Mouse (Mus musculus) heart, postnatal 0 days (tissue): Measurements from ENCODE around the gene Dlk2. TPM values are rescaled to one million over a fixed set of nuclear protein-coding genes. Genes with fewer than 3 reads are reported as not detected.

Experiments used
- ATAC-seq: fragments of 200-750 bp; cut with Nextera tagmentation; 2 replicates; pipeline ENCODE4 v1.8.0; 2017; ENCODE audit warnings: low read depth, moderate number of reproducible peaks, moderate library complexity; ENCODE audit not compliant: insufficient read depth
- DNase-seq: peaks from one replicate; pipeline ENCODE4 v3.0.0-alpha.2; 2016; ENCODE audit warnings: low spot score
- H3K27ac ChIP-seq: fragments of 300-500 bp; sonication (generic); 2 replicates; pipeline ENCODE4 v1.5.1; 2014; ENCODE audit warnings: low read depth, mild to moderate bottlenecking
- H3K27me3 ChIP-seq: fragments of 300-500 bp; sonication (generic); 2 replicates; pipeline ENCODE4 v1.6.1; 2014; ENCODE audit warnings: low read length, mixed read lengths; ENCODE audit not compliant: control insufficient read depth, insufficient read depth
- H3K36me3 ChIP-seq: fragments of 300-500 bp; sonication (generic); replicated peaks from 2 replicates; pipeline ENCODE4 v1.6.1; 2014; ENCODE audit warnings: low read length, mixed read lengths; ENCODE audit not compliant: control insufficient read depth, insufficient read depth
- H3K4me1 ChIP-seq: fragments of 300-500 bp; sonication (generic); 2 replicates; pipeline ENCODE4 v1.6.1; 2014; ENCODE audit warnings: antibody characterized with exemption; ENCODE audit not compliant: control insufficient read depth, insufficient read depth
- H3K4me2 ChIP-seq: fragments of 300-500 bp; sonication (generic); 2 replicates; pipeline ENCODE4 v1.6.1; 2014; ENCODE audit warnings: low read depth, mild to moderate bottlenecking, low read length, moderate library complexity
- H3K4me3 ChIP-seq: fragments of 300-500 bp; sonication (generic); 2 replicates; pipeline ENCODE4 v1.5.1; 2014; ENCODE audit warnings: low read depth, low read length
- H3K9ac ChIP-seq: fragments of 300-500 bp; sonication (generic); replicated peaks from 2 replicates; pipeline ENCODE4 v1.6.1; 2014; ENCODE audit warnings: low read depth, low read length, mixed read lengths
- H3K9me3 ChIP-seq: fragments of 300-500 bp; sonication (generic); replicated peaks from 2 replicates; pipeline ENCODE4 v1.6.1; 2016; ENCODE audit warnings: low read length; ENCODE audit not compliant: control insufficient read depth
- CTCF ChIP-seq: IDR thresholded peaks from 2 replicates; pipeline ENCODE4 v1.5.1; 2016; ENCODE audit warnings: antibody characterized with exemption, control low read depth, low read depth
- EP300 ChIP-seq: IDR thresholded peaks from 2 replicates; pipeline ENCODE4 v1.6.1; 2016; ENCODE audit warnings: antibody characterized with exemption, low read depth
- WGBS: fragments of 180-500 bp; shearing (Covaris S2); extraction: QIAGEN DNeasy Blood & Tissue Kit; methylation state at CpG from one replicate; pipeline ENCODE4 v1.1.7; 2014; 5-methylcytosine and 5-hydroxymethylcytosine counted together
- polyA plus RNA-seq: library from polyadenylated mRNA; unstranded; fragments of >200 nt; fragmentation: Nextera tagmentation; extraction: Ambion mirVana; gene quantifications from 2 replicates; pipeline ENCODE4 v1.2.1, GENCODE M21; 2015
- total RNA-seq: library from RNA; depleted of rRNA; stranded (reverse); fragments of >200 nt; gene quantifications from 2 replicates; pipeline ENCODE4 v1.2.3, GENCODE M21; 2014; ENCODE audit warnings: low replicate concordance

The Dlk2 gene
- total and polyA plus RNA-seq, 2 experiments from 2014 or later: 0.16 TPM; not detected in 1

- peak within 1 kb of the TSS; percentile 86 for H3K4me2 ChIP-seq
- no peaks in the 10 kb centered on the region for H3K27me3 ChIP-seq
- H3K9me3 ChIP-seq: no peaks in the 10 kb centered on the region
- H3K36me3 ChIP-seq: peaks cover 25% of the 10 kb centered on the region
- WGBS: 1% methylated on average over 35 of the region's 37 CpGs
- ATAC-seq: peak; percentile 96
- no peak for TF ChIP-seq CTCF
- no peak for TF ChIP-seq EP300
- DNase-seq: peak; percentile 87
- peak within 1 kb of the TSS; percentile 74 for H3K4me3 ChIP-seq
- H3K9ac ChIP-seq: peak within 1 kb of the TSS; percentile 72
- peak within 1 kb of the TSS; percentile 87 for H3K27ac ChIP-seq
- H3K4me1 ChIP-seq: peaks cover 13% of the 10 kb centered on the region
Observed at GRCm38 (mm10) chr17:46282483-46283123, 14.6 kb upstream of the Dlk2 start, which contains the start of gene Tjap1. TSS of gene Tjap1 (minus strand) at chr17:46283026.

GRCm38 (mm10) chr17:46283140-46283539 lies 14.1 kb upstream of the Dlk2 start:
- Histone ChIP-seq H3K4me1 (peaks cover 13% of the 10 kb centered on the region), H3K4me2 (peak overlapping the region; percentile 86), H3K9ac (no peak overlapping the region), H3K27ac (no peak overlapping the region), H3K36me3 (peaks cover 23% of the 10 kb centered on the region), H3K4me3 (peak overlapping the region; percentile 74), H3K9me3 (no peaks in the 10 kb centered on the region), H3K27me3 (no peaks in the 10 kb centered on the region)
- ATAC-seq: no peak
- WGBS: 31% methylated on average over 9 of the region's 9 CpGs
- no peak for DNase-seq
- TF ChIP-seq CTCF (no peak), EP300 (no peak)

DNA sequence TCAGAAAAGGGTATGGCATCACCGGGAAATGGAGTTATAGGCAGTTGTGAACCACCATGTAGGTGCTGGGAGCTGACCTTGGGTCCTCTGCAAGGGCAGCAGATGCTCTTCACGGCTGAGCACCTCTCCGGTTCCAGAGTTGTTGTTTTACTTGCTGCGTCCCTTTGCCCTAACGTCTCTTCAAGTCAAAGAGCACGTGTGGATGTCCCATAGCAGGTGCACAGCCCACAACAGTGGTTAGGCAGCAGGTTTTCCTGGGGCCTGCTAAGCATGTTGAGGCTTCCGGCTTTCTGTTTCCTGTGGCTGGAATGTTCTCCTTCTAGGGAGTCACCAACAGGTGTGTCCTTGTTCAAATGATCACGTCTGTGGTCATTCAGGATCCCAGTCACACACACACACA lies 13.3 kb upstream of the Dlk2 start:
- Histone ChIP-seq H3K9me3 (no peaks in the 10 kb centered on the region), H3K4me2 (no peak overlapping the region), H3K9ac (no peak overlapping the region), H3K4me1 (peaks cover 13% of the 10 kb centered on the region), H3K36me3 (peaks cover 15% of the 10 kb centered on the region), H3K27ac (no peak overlapping the region), H3K27me3 (no peaks in the 10 kb centered on the region), H3K4me3 (no peak overlapping the region)
- 78% methylated on average over 8 of the region's 8 CpGs for WGBS
- TF ChIP-seq CTCF (no peak), EP300 (no peak)
- ATAC-seq: no peak
- no peak for DNase-seq

DNA sequence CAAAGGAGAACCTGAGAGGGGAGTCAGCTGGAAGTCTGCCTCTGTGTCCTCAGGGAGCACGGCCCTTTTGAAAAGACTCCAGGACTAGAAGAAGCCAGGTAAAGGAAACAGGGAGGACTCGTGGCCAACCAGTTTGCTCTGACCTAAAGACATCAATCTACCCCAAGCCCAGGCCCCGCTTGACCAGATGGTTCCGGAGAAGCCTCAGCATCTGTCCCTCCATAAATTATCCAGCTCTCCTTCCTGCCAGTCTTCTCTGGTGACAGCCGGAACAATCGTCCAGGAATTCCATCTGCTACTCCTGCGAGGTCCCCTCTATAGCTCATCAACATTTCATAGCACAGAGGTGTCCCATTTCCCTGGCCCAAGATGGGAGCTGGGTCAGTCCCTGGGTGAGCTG lies 12.6 kb upstream of the Dlk2 start:
- Histone ChIP-seq H3K4me2 (no peak overlapping the region), H3K27me3 (no peaks in the 10 kb centered on the region), H3K27ac (no peak overlapping the region), H3K36me3 (peaks cover 11% of the 10 kb centered on the region; the same call in 1 of the 2 replicates), H3K4me1 (peaks cover 13% of the 10 kb centered on the region), H3K4me3 (no peak overlapping the region), H3K9ac (no peak overlapping the region), H3K9me3 (no peaks in the 10 kb centered on the region)
- ATAC-seq: no peak
- TF ChIP-seq CTCF (no peak), EP300 (no peak)
- WGBS: 58% methylated on average over 7 of the region's 7 CpGs
- DNase-seq: no peak

DNA sequence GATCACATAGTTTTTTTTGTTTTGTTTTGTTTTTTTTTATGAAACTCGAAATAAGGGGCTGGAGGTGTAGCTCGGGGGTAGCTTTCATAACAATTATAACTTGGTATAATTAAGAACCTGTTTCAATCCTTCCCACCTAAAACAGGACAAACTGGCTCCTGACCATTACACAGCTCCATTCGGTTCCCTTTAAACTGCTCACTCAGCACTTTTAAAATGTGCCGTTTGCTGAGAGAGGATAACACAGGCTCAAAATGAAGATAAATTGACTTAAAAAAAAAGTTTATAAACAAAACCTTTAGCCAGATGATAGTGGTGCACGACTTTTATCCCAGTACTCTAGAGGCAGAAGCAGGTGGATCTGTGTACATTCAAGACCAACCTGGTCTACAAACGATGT lies 11.8 kb upstream of the Dlk2 start:
- ATAC-seq: no peak

More for the DNA sequence above, 11.8 kb upstream of the Dlk2 start:
- no peaks in the 10 kb centered on the region for H3K27me3 ChIP-seq
- H3K9ac ChIP-seq: no peak overlapping the region
- 0 out of 2 replicates have a peak, but pooled peaks cover 5% of the 10 kb centered on the region for H3K36me3 ChIP-seq
- H3K4me1 ChIP-seq: peaks cover 13% of the 10 kb centered on the region
- H3K27ac ChIP-seq: no peak overlapping the region
- no peaks in the 10 kb centered on the region for H3K9me3 ChIP-seq
- H3K4me3 ChIP-seq: no peak overlapping the region
- TF ChIP-seq EP300 (no peak), CTCF (no peak)
- WGBS: 59% methylated on average over 6 of the region's 6 CpGs
- no peak overlapping the region for H3K4me2 ChIP-seq
- DNase-seq: no peak
